Mouse (Mus musculus) spleen, adult 2 months (tissue): ENCODE results near the gene Ndufaf3.

Experiments used
- CTCF ChIP-seq: fragments of 200-500 bp; IDR thresholded peaks from 2 replicates; pipeline ENCODE4 v1.5.1; 2011; ENCODE audit warnings: mild to moderate bottlenecking, inconsistent platforms; ENCODE audit not compliant: insufficient read depth, insufficient read length, insufficient replicate concordance; ENCODE audit errors: extremely low read depth
- POLR2A ChIP-seq: fragments of 200-500 bp; IDR thresholded peaks from 2 replicates; pipeline ENCODE4 v1.6.1; 2011; ENCODE audit warnings: low read depth, low read length, inconsistent platforms

DNA sequence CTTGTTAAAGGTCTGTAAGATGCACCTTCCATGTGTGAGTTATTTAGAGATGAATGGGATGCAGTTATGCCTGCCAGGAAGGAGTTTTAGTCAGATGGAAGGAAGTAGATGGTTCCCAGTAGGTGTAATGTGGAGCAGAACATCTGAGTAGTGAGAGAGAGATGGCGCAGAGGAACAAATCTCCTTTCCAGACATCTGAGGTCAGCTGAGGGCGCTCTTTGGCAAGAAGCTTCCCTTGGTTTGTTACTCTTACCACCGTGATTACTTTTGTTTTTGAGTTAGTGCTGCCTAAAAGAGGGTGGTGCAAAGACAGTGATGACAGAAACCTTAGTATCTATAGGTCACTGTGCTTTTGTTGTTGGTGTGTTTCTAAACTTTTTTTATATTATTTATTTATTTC is 41.8 kb downstream of the Ndufaf3 start:
- TF ChIP-seq CTCF (no peak), POLR2A (no peak)
